In the genomic region with DNA sequence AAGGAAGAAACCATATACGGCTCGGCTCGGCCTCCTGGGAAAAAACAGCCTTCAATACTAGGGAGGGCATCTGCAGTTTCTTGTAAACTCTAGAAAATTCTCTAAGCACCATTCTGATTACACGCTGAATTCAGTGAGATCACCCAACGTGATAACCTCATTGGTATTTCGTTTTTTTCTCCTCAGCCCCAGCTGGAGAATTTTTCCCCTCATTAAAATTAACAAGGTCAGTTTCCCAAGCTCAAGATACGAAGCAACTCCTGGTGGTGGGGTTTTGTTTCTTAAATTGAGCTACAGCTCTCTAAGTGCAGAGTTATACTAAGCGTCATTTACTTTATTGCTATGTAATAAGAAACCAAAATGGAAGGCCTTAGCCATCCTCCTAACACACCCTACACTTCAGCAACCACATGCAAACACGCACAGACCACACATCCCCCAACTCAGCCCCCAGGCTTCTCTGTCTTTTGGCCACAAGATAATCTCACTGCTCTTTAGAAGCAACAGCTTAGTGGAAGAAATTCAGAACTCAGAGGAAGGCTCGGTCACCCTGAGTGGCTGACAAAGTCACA, we compare ENCODE assay signal across 11 mouse cellular contexts.
DNase-seq lines count a peak whose midpoint lies in the region; ATAC-seq and TF ChIP-seq lines count a peak whose summit lies in the region.
"Had no signal": no experiment of that assay in that cellular context is flagged by ENCODE, and none has a peak within 500 bp of the region (broad histone marks: within the 10 kb centered on the region; RNA-seq: fewer than 3 reads in every experiment).

No protein-coding gene starts in this region.

- H3K9me3 ChIP-seq in embryonic facial prominence, embryonic 13.5 days: no peaks in the 10 kb centered on the region
- no peaks in the 10 kb centered on the region for H3K9me3 ChIP-seq in hindbrain, embryonic 12.5 days (replicated peaks)
- no peaks in the 10 kb centered on the region for H3K9me3 ChIP-seq in midbrain, embryonic 14.5 days (ENCODE audit: control insufficient read depth, low read length)

- no peak overlapping the region for H3K4me3 ChIP-seq in embryonic facial prominence, embryonic 13.5 days
- H3K4me3 ChIP-seq in hindbrain, embryonic 12.5 days: no peak overlapping the region
- no peak overlapping the region for H3K4me3 ChIP-seq in midbrain, embryonic 14.5 days (replicated peaks; ENCODE audit: low read depth, low read length)

- 24% methylated on average over 10 of the region's 10 CpGs for WGBS in embryonic facial prominence, embryonic 13.5 days
- 45% methylated on average over 10 of the region's 10 CpGs for WGBS in hindbrain, embryonic 12.5 days
- 29% methylated on average over 10 of the region's 10 CpGs for WGBS in midbrain, embryonic 14.5 days

- TF ChIP-seq CTCF in brain, embryonic 14.5 days (IDR thresholded peaks at IDR 0.05; ENCODE audit: borderline replicate concordance, extremely low read depth, insufficient read depth, insufficient read length): no peak

- no peaks in the 10 kb centered on the region for H3K27me3 ChIP-seq in embryonic facial prominence, embryonic 13.5 days
- H3K27me3 ChIP-seq in hindbrain, embryonic 12.5 days: no peaks in the 10 kb centered on the region
- H3K27me3 ChIP-seq in midbrain, embryonic 14.5 days (ENCODE audit: control insufficient read depth, insufficient read depth, low read length): no peaks in the 10 kb centered on the region

- peak; percentile 60 for DNase-seq in brain, embryonic 14.5 days (ENCODE audit: low read depth)
- no peak for DNase-seq in midbrain, embryonic 14.5 days
- DNase-seq in adipocyte (ENCODE audit: low spot score): no peak
- no peak for DNase-seq in adrenal gland, postnatal 10 days
- DNase-seq in embryo, embryonic 10 days (ENCODE audit: low spot score): no peak
- DNase-seq: cerebellum, adult 11-12 months; gastrocnemius, postnatal 14 days; kidney, adult 8-10 months; lung, postnatal 14 days had no signal

- H3K4me2 ChIP-seq in embryonic facial prominence, embryonic 13.5 days: no peak overlapping the region
- peak overlapping the region; percentile 51; the same call in 1 of the 2 replicates for H3K4me2 ChIP-seq in hindbrain, embryonic 12.5 days (replicated peaks)
- H3K4me2 ChIP-seq in midbrain, embryonic 14.5 days (ENCODE audit: low read length): peak overlapping the region; percentile 55

- H3K4me1 ChIP-seq in embryonic facial prominence, embryonic 13.5 days: peaks cover 71% of the 10 kb centered on the region
- H3K4me1 ChIP-seq in hindbrain, embryonic 12.5 days: peaks cover 92% of the 10 kb centered on the region
- peaks cover 79% of the 10 kb centered on the region for H3K4me1 ChIP-seq in midbrain, embryonic 14.5 days (ENCODE audit: control insufficient read depth, insufficient read depth, low read length)

- ATAC-seq in embryonic facial prominence, embryonic 13.5 days (ENCODE audit: insufficient number of reproducible peaks, insufficient read depth, low FRiP score, low TSS enrichment, low read depth): no peak
- no peak for ATAC-seq in hindbrain, embryonic 12.5 days (ENCODE audit: low FRiP score)
- no peak for ATAC-seq in midbrain, embryonic 14.5 days (ENCODE audit: low FRiP score, low TSS enrichment)

- TF ChIP-seq POLR2A in brain, embryonic 14.5 days (IDR thresholded peaks at IDR 0.05; ENCODE audit: borderline replicate concordance, extremely low read depth, insufficient read depth, insufficient read length, poor library complexity, severe bottlenecking): no peak

- H3K27ac ChIP-seq in embryonic facial prominence, embryonic 13.5 days: peak overlapping the region; percentile 64
- peak overlapping the region; percentile 90 for H3K27ac ChIP-seq in hindbrain, embryonic 12.5 days
- peak overlapping the region; percentile 89 for H3K27ac ChIP-seq in midbrain, embryonic 14.5 days (replicated peaks; ENCODE audit: low read depth, low read length)

- H3K9ac ChIP-seq in embryonic facial prominence, embryonic 13.5 days: no peak overlapping the region
- no peak overlapping the region for H3K9ac ChIP-seq in hindbrain, embryonic 12.5 days
- no peak overlapping the region; the same call in 1 of the 2 replicates for H3K9ac ChIP-seq in midbrain, embryonic 14.5 days (replicated peaks; ENCODE audit: low read length)

- peaks cover 6% of the 10 kb centered on the region for H3K36me3 ChIP-seq in embryonic facial prominence, embryonic 13.5 days
- 0 out of 2 replicates have a peak, but pooled peaks cover 2% of the 10 kb centered on the region for H3K36me3 ChIP-seq in hindbrain, embryonic 12.5 days
- H3K36me3 ChIP-seq in midbrain, embryonic 14.5 days (ENCODE audit: control insufficient read depth, insufficient read depth, low read length): no peaks in the 10 kb centered on the region
